Mouse (Mus musculus) C2C12 (cell line): ENCODE data around the gene Cux2.

ENCODE experiments used
- CTCF ChIP-seq: IDR thresholded peaks from one replicate; pipeline ENCODE4 v1.5.1; 2011; ENCODE audit not compliant: control insufficient read depth, insufficient read depth, insufficient read length
- MAX ChIP-seq: IDR thresholded peaks from one replicate; pipeline ENCODE4 v1.6.1; 2011; ENCODE audit warnings: mild to moderate bottlenecking, control low read depth

GRCm38 (mm10) chr5:121973541-121973940 is 76.4 kb downstream of the Cux2 start:
- TF ChIP-seq CTCF = no peak
- TF ChIP-seq MAX = no peak
